Mouse (Mus musculus): Measurements from ENCODE around the gene Pld4. TPM values are rescaled to one million over a fixed set of nuclear protein-coding genes. Genes with fewer than 3 reads are reported as not detected.

The Pld4 gene
- total RNA-seq, 1 experiment from 2014 or later = 6.8 TPM

DNA sequence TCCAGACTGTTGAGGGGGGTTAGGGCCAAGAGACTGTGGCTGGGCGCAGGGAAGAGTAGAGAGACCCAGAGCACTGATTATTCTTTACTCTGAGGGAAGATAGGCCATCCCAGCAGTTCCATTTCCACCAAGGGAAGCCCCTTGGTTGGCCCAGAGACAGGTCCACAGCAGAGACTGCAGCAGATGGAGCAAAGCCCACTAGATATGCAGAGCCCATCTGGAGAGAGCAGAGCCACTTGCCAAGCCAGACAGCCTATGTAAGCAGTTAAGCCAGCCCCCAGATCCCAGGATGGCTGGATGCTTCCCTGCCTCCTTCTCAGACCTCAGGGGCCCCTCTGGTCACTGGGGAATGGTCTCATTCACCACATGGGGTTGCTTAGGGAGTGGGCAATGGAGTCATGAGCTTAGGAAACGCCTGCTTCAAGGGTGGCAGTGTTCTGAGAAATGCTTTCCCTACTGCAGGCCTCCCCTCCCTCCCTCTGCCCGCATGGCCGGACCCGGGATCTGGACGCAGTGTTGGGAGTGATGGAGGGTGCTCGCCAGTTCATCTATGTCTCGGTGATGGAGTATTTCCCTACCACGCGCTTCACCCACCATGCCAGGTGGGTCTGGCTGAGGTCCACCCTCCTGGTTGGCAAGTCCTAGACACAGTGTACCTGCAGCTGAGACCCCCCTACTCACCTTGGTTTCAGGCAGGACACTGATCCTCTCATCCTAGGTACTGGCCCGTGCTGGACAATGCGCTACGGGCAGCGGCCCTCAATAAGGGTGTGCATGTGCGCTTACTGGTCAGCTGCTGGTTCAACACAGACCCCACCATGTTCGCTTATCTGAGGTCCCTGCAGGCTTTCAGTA is 6.8 kb downstream of the Pld4 start:
- DNase-seq = no peak

DNA sequence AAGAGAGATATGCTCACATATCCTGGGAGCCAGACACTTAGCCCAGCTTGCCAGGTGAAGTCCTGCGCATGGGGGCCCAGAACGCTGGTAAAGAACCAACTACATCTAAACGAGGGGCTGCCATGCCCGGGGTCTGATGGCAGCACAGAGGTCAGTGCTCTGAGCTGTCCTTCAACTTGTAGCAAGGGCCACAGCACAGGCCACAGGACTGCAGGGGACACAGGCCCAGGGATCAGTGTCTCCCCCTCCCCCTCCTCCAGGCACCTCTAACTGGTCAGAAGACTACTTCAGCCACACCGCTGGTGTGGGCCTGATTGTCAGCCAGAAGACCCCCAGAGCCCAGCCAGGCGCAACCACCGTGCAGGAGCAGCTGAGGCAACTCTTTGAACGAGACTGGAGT is 7.7 kb downstream of the Pld4 start:
- no peak for DNase-seq

DNA sequence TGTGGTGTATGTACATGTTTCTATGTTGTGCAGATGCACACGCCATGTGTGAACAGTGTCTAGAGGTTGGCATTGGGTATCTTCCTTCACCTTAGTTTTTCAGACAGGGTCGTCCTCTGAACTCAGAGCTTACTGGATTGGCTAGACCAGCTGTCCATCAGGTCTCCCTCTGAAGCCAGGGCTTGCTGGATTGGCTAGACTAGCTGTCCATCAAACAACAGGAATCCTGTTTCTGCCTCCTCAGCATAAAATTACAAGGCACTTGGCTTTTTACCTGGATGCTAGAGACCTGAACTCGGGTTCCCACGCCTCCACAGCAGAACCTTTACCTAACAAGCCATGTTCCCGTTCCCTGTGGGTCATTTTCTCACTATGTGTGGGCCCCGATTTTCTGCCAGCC is 8.6 kb downstream of the Pld4 start:
- no peak for DNase-seq

DNA sequence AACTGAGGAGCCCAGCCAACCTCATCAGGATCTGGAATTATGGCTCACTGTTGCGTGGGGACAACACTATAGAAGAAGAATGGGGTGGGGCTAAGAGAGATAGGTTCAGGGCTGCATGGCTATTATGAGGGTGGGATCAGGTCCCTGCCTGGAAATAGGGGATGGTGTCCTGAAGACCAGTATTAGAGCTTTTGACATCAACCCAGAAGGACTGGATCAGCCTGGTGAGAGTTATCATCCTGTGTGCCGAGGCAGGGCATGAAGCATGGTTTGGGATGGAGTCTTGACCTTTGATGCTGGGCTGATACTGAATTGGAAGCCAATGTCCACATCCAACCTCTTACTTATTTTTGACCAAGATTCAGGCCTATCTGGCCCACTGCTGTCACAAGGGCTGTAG is 9.3 kb downstream of the Pld4 start:
- no peak for DNase-seq

GRCm38 (mm10) chr12:112770396-112770795 is 9.9 kb downstream of the Pld4 start:
- DNase-seq = no peak

DNA sequence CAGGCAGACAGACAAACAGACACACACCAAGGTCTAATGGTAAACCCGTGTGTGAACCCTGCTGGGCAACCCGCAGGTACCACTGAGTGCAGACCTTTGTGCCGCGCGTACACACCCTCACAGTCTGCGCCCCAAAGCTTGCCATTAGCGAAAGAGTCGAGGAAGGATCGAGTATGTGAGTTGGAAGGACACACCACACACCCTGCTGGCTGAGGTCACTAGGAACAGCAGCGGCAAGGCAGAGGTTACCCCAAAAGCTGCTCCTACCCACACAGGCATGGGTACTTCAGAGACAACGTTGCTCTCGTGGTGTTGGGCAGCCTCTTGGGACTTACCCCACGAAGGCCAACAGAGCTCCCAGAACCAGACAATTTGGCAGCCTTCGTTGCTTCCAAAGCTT is 11.9 kb downstream of the Pld4 start:
- DNase-seq = no peak

- DNase-seq = no peak
Observed at GRCm38 (mm10) chr12:112773366-112773765, 12.9 kb downstream of the Pld4 start.

GRCm38 (mm10) chr12:112774026-112774425 is 13.6 kb downstream of the Pld4 start:
- DNase-seq = no peak

DNA sequence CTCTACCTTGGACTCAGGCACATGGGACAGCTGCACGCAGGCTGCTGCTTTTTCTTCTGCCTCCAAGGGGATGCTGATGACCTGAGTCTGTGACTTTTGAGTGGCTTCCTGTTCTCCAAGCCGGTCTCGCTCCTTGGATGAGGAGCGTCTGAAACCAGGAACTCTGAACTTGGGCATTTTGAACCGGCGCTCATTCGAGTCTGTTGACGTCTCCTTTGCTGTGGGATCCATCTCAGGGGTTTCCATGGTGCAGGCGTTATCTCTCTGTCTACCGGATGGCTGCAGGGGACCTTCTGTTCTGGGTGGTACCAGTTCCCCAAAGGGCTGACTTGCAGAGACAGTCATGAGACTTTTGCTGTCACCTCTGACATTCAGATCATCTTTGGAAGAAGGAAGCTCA is 14.0 kb downstream of the Pld4 start:
- DNase-seq = no peak

GRCm38 (mm10) chr12:112791026-112791425 is 30.6 kb downstream of the Pld4 start:
- no peak for DNase-seq

GRCm38 (mm10) chr12:112793601-112794355 is 33.3 kb downstream of the Pld4 start:
- DNase-seq = peak; percentile 67

- DNase-seq = no peak
Observed at GRCm38 (mm10) chr12:112794356-112794816, 33.9 kb downstream of the Pld4 start.

GRCm38 (mm10) chr12:112794998-112795397 is 34.5 kb downstream of the Pld4 start:
- no peak for DNase-seq

DNA sequence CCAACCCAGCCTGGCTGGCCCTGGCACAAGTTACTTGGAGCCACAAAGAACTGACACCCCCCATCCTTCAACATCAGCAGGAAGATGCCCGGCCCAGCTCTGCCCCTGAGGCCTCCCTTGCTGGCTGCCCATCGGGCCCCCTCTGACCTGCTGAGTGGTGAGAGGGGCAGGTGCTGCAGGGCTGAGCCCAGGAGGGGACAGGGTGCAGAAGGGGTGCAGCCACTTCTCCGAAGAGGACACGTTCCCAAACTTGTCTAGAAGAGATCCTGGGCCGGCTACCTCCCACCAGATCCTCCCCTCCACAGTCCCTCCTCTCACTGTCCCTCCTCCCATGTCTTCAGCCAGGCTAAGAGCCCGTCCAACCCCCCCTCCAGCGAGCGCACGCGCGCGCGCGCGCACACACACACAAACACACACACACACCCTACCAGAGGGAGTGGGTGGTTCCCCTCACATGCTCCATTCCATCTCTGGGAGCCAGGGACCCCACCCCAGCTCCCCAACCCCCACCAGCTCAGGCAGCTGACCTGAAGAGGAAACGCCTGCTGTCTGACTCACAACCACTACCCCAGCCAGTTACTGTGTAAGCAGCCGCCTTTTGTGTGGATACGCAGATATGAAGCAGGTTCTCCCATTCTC is 35.1 kb downstream of the Pld4 start:
- DNase-seq = no peak

DNA sequence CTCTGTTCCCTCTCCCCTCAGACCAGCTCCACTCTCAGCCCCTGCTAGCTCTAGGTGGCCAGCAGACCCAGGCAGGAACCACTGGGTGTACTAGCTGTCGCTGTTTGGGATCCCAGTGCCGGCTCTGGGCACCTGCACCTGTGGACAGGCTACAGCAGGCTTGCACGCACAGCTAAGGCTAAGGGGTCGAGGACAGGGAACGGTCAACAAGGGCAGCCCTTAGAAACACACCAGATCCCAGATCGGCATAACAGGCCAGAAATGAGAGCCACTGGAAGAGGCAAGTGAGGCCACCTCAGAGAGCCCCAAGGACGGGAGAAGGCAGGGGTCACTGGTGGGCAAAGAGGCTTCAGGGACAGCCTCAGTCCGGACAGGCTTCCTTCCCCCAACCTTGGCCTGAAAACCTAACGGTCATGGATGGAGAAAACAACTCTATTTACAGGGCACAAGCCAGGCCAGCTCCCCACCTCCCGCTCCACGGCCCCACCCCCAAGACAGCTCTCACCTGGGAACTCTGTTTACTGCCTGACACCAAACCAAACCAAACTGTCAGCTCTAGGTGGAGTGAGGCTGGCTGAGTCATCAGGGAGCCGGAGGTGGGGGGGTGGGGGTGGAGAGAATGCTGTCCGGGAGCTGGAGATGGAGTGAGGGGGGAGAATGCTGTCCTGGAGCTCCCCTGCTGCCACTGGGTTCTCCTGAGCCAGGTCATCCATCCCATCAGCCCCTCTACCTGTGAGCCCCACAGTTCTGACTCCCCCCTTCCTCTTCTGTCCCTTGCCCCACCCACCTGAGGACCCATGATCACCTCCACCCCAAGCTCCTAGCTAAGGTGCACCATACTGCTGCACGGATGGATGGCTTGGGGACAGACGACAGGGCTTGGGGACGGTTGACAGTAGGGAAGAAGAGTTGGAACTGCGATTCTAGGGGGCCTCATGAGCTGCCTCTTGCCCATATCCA is 36.4 kb downstream of the Pld4 start:
- no peak for DNase-seq

DNA sequence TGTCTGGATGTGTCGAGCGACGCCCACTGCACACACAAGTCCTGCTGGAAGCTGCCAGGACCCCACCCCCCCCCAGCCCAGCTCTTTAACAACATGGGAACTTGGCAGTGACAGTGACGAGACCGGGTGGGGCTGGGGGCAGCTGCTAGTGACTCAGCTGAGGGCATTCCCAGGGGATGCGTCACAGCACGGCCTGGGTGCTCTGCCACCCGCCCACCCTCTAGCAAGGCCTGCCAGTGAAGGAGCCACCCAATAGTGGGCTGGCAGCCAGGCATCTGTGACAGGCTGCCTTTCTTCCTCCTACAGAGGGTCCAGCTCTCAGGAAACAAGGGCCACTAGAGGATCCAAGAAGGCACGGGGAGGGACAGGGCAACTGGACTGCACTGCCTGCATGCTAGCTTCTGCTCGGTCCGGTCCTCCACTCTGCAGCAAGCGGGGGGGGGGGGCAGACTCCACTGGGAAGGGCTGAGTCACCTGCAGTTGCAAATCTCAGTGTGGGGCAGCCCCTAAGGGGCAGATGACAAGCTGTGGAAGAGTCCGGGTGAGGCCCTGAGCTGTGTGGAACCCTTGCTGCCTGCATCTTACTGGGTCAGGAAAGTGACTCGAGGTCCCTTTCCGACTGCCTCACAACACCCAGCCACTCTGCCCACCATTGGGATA is 37.3 kb downstream of the Pld4 start:
- peak; percentile 80 for DNase-seq

GRCm38 (mm10) chr12:112798332-112798681 is 37.9 kb downstream of the Pld4 start:
- no peak for DNase-seq

- DNase-seq = no peak
Observed at GRCm38 (mm10) chr12:112798716-112799115, 38.3 kb downstream of the Pld4 start.

- no peak for DNase-seq
Observed at GRCm38 (mm10) chr12:112799237-112799970, 38.9 kb downstream of the Pld4 start.

- peak; percentile 66 for DNase-seq
Observed at GRCm38 (mm10) chr12:112800476-112800875, 40.0 kb downstream of the Pld4 start.

All from adrenal gland, postnatal 25 days (tissue).